Mouse (Mus musculus) midbrain, embryonic 11.5 days (tissue): ENCODE results near the gene Szt2. TPM values are rescaled to one million over a fixed set of nuclear protein-coding genes. Genes with fewer than 3 reads are reported as not detected.

Experiments
- ATAC-seq: fragments of 200-750 bp; cut with Nextera tagmentation; 2 replicates; pipeline ENCODE4 v1.8.0; 2017; ENCODE audit warnings: moderate TSS enrichment, moderate library complexity; ENCODE audit not compliant: low FRiP score
- DNase-seq: peaks from one replicate; pipeline ENCODE4 v3.0.0; 2015; ENCODE audit warnings: low spot score; ENCODE audit errors: missing footprints
- H3K27ac ChIP-seq: fragments of 300-500 bp; sonication (generic); 2 replicates; pipeline ENCODE4 v1.5.1; 2014; ENCODE audit warnings: low read depth, low read length
- H3K27me3 ChIP-seq: fragments of 300-500 bp; sonication (generic); 2 replicates; pipeline ENCODE4 v1.6.1; 2014; ENCODE audit warnings: mild to moderate bottlenecking, low read length, moderate library complexity, mixed read lengths; ENCODE audit not compliant: control insufficient read depth, insufficient read depth
- H3K36me3 ChIP-seq: fragments of 300-500 bp; sonication (generic); 2 replicates; pipeline ENCODE4 v1.6.1; 2014; ENCODE audit warnings: mild to moderate bottlenecking, low read length, moderate library complexity, mixed read lengths; ENCODE audit not compliant: control insufficient read depth, insufficient read depth
- H3K4me1 ChIP-seq: fragments of 300-500 bp; sonication (generic); 2 replicates; pipeline ENCODE4 v1.6.1; 2014; ENCODE audit warnings: low read length; ENCODE audit not compliant: control insufficient read depth, insufficient read depth
- H3K4me2 ChIP-seq: fragments of 300-500 bp; sonication (generic); 2 replicates; pipeline ENCODE4 v1.6.1; 2014; ENCODE audit warnings: mild to moderate bottlenecking, moderate library complexity
- H3K4me3 ChIP-seq: fragments of 300-500 bp; sonication (generic); 2 replicates; pipeline ENCODE4 v1.5.1; 2014; ENCODE audit warnings: low read depth, low read length
- H3K9ac ChIP-seq: fragments of 300-500 bp; sonication (generic); 2 replicates; pipeline ENCODE4 v1.6.1; 2014; ENCODE audit warnings: low read length
- H3K9me3 ChIP-seq: fragments of 300-500 bp; sonication (generic); 2 replicates; pipeline ENCODE4 v1.6.1; 2016; ENCODE audit warnings: low read length; ENCODE audit not compliant: control insufficient read depth
- WGBS: fragments of 180-500 bp; shearing (Covaris S2); extraction: QIAGEN DNeasy Blood & Tissue Kit; methylation state at CpG from one replicate; pipeline ENCODE4 v1.1.7; 2014; 5-methylcytosine and 5-hydroxymethylcytosine counted together
- polyA plus RNA-seq: library from polyadenylated mRNA; unstranded; fragments of >200 nt; fragmentation: Nextera tagmentation; extraction: Ambion mirVana; gene quantifications from 2 replicates; pipeline ENCODE4 v1.2.1, GENCODE M21; 2014

Gene Szt2
- polyA plus RNA-seq, 1 experiment from 2014 or later, result 7.8 TPM

DNA sequence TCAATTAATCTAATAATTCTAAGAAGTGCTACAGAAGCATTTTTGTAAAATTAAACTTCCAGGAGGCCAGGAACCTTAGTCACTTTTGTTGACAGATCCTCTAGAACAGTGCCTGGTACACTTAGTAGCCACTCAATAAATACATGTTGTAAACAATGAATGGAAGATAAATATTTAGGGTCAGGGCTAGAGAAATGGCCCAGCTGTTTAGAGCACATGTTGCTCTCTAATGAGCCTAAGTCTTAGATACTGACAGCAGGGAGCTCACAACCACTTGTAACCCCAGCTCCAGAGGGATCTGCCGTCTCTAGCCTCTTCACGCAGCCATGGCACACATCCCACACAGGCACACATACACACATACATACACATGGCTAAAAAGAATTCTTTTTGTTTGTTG is 88.4 kb downstream of the Szt2 start:
- no peak overlapping the region for H3K4me3 ChIP-seq
- H3K4me2 ChIP-seq, result no peak overlapping the region
- WGBS, result 85% methylated on average over 2 of the region's 2 CpGs
- H3K27me3 ChIP-seq, result no peaks in the 10 kb centered on the region
- 0 out of 2 replicates have a peak, but pooled peaks cover 3% of the 10 kb centered on the region for H3K4me1 ChIP-seq
- H3K9ac ChIP-seq, result no peak overlapping the region
- H3K36me3 ChIP-seq, result no peaks in the 10 kb centered on the region
- H3K27ac ChIP-seq, result no peak overlapping the region
- no peaks in the 10 kb centered on the region for H3K9me3 ChIP-seq
- peak; percentile 33 for DNase-seq
- ATAC-seq, result no peak

DNA sequence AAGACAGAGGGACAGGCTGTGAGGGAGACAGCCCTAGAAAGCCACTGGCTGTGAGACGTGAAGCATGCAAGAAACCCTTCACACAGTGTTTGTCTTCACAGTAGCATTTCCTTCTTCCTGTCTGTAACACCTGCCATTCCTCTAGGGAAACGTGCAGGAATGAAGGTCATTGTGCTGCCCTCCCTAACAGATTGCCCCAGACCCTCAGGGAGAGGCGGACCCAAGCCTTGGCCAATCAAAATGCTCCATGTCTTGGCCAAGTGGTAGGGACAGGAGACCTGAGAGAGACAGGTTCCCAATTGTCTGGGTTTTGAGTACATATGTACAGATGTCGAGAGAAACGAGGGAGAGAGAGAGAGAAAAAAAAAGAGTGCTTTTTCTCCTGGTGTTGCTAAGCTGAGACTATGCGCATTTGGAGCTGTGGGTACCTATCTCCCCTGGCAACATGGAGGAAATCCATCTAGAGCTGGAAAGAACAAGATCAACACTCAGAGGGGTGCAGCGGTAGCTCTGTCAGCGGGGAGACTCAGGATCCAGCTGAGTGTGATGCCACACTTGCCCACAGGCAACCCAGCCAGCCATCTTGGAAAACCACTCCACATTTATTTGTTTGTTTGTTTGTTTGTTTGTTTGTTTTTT is 89.2 kb downstream of the Szt2 start:
- no peak overlapping the region for H3K4me3 ChIP-seq
- 0 out of 2 replicates have a peak, but pooled peaks cover 3% of the 10 kb centered on the region for H3K4me1 ChIP-seq
- peak; percentile 55; the same call in 1 of the 2 replicates for ATAC-seq
- no peaks in the 10 kb centered on the region for H3K36me3 ChIP-seq
- no peaks in the 10 kb centered on the region for H3K9me3 ChIP-seq
- no peak overlapping the region for H3K9ac ChIP-seq
- peak; percentile 81 for DNase-seq
- H3K4me2 ChIP-seq, result no peak overlapping the region
- no peak overlapping the region for H3K27ac ChIP-seq
- no peaks in the 10 kb centered on the region for H3K27me3 ChIP-seq
- 44% methylated on average over 8 of the region's 8 CpGs for WGBS

DNA sequence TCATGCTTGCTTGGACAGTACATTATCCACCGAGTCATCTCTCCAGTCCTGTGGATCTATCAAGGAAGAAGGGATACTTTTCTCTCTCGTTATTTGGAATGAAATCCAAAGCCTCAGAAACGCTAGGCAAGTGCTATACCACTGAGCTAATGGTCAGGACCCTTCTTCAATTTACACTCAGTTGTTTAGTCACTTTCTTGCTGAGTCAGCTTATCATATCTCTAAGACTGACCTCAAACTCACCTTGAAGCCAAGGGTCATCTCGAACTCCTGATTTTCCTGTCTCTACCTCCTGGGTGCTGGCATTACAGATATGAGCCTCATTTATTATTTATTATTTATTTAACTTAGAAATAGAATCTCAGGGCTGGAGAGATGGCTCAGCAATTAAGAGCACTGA is 92.4 kb downstream of the Szt2 start:
- H3K27ac ChIP-seq, result no peak overlapping the region
- H3K4me2 ChIP-seq, result no peak overlapping the region
- no peak for ATAC-seq
- H3K36me3 ChIP-seq, result no peaks in the 10 kb centered on the region
- WGBS, result 85% methylated on average over 4 of the region's 4 CpGs
- H3K4me1 ChIP-seq, result 0 out of 2 replicates have a peak, but pooled peaks cover 3% of the 10 kb centered on the region
- H3K4me3 ChIP-seq, result no peak overlapping the region
- no peak overlapping the region for H3K9ac ChIP-seq
- no peaks in the 10 kb centered on the region for H3K9me3 ChIP-seq
- DNase-seq, result no peak
- no peaks in the 10 kb centered on the region for H3K27me3 ChIP-seq

DNA sequence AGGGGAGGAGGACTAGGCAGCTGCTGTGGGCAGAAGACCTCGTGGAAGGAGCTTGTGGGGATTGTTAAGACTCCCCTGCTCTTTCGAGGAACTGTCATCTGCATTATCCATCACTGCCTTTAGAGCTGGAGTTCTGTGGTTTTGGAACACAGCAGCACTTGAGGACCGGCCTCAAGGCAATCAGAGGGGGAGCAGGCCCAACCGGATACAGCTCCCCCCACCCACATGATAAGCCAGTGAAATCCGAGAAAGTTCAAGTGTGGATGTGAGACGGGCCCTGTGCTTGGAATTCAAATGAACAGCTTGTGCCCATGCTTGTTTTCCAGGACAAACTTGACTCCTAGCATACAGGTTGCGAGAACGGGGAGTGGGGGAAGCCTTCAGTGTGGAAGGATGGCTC is 93.8 kb downstream of the Szt2 start:
- ATAC-seq (no peak), DNase-seq (no peak)
- 0 out of 2 replicates have a peak, but pooled peaks cover 3% of the 10 kb centered on the region for H3K4me1 ChIP-seq

More for the DNA sequence above, 93.8 kb downstream of the Szt2 start:
- Histone ChIP-seq H3K4me2 (no peak overlapping the region), H3K4me3 (no peak overlapping the region), H3K9me3 (no peaks in the 10 kb centered on the region), H3K27me3 (no peaks in the 10 kb centered on the region), H3K9ac (no peak overlapping the region), H3K36me3 (no peaks in the 10 kb centered on the region), H3K27ac (no peak overlapping the region)
- 62% methylated on average over 8 of the region's 8 CpGs for WGBS

Other genes with a start within 250 kb of the Szt2 start
- gene Kdm4a, start 229.2 kb downstream of the Szt2 start, polyA plus RNA-seq, result 58.1 and 59.3 TPM in 2 replicates
- 60.1 and 63.5 TPM in 2 replicates for gene Ptprf, start 117.9 kb downstream of the Szt2 start, polyA plus RNA-seq
- gene Med8, start 64 bp upstream of the Szt2 start, polyA plus RNA-seq, result 166 and 176 TPM in 2 replicates
- 35.6 and 36.9 TPM in 2 replicates for gene Elovl1, start 18.8 kb upstream of the Szt2 start, polyA plus RNA-seq
- gene Cdc20, start 28.1 kb upstream of the Szt2 start, polyA plus RNA-seq, result 305 and 337 TPM in 2 replicates
- gene Mpl, start 48.2 kb upstream of the Szt2 start, polyA plus RNA-seq, result 1.4 and 1.6 TPM in 2 replicates
- gene Tie1, start 80.8 kb upstream of the Szt2 start, polyA plus RNA-seq, result 9.1 and 9.5 TPM in 2 replicates
- gene 2610528J11Rik, start 117.7 kb upstream of the Szt2 start, polyA plus RNA-seq, result 0.42 and 0.46 TPM in 2 replicates
- gene Tmem125, start 134.8 kb upstream of the Szt2 start, polyA plus RNA-seq, result 0.11 and 0.22 TPM in 2 replicates
- 1.0 and 1.2 TPM in 2 replicates for gene Cfap57, start 211.5 kb upstream of the Szt2 start, polyA plus RNA-seq
- 183 and 197 TPM in 2 replicates for gene Ebna1bp2, start 211.5 kb upstream of the Szt2 start, polyA plus RNA-seq
- not detected in 2 replicates for gene Olfr62, start 249.7 kb upstream of the Szt2 start, polyA plus RNA-seq